24 mouse cellular contexts compared by ENCODE assay signal in genomic region chr14:97389005-97389404, GRCm38 (mm10).
"Had no signal": no experiment of that assay in that cellular context is flagged by ENCODE, and none has a peak within 500 bp of the region (broad histone marks: within the 10 kb centered on the region; RNA-seq: fewer than 3 reads in every experiment).

No protein-coding gene starts in this region.

- H3K27ac ChIP-seq: heart, embryonic 10.5 days; hindbrain, embryonic 13.5 days; hindbrain, embryonic 15.5 days; hindbrain, postnatal 0 days; kidney, embryonic 15.5 days; kidney, postnatal 0 days; limb, embryonic 13.5 days; limb, embryonic 15.5 days; liver, embryonic 12.5 days; liver, embryonic 14.5 days had no signal

- H3K9ac ChIP-seq: heart, embryonic 12.5 days; hindbrain, embryonic 13.5 days; hindbrain, embryonic 15.5 days; kidney, embryonic 15.5 days; limb, embryonic 13.5 days; limb, embryonic 15.5 days; liver, embryonic 12.5 days; liver, embryonic 14.5 days had no signal

- H3K36me3 ChIP-seq: heart, embryonic 10.5 days; heart, embryonic 12.5 days; hindbrain, embryonic 13.5 days; hindbrain, embryonic 15.5 days; kidney, embryonic 15.5 days; limb, embryonic 13.5 days; limb, embryonic 15.5 days; liver, embryonic 12.5 days had no signal

- H3K4me2 ChIP-seq: heart, embryonic 12.5 days; hindbrain, embryonic 13.5 days; hindbrain, embryonic 15.5 days; kidney, embryonic 15.5 days; limb, embryonic 13.5 days; limb, embryonic 15.5 days; liver, embryonic 12.5 days had no signal

- ATAC-seq: hindbrain, postnatal 0 days; intestine, embryonic 16.5 days; liver, embryonic 12.5 days had no signal

- H3K4me3 ChIP-seq: heart, embryonic 10.5 days; heart, embryonic 12.5 days; hindbrain, embryonic 13.5 days; hindbrain, embryonic 15.5 days; kidney, embryonic 15.5 days; limb, embryonic 13.5 days; limb, embryonic 15.5 days; liver, embryonic 12.5 days had no signal

- H3K27me3 ChIP-seq: heart, embryonic 12.5 days; hindbrain, embryonic 13.5 days; hindbrain, embryonic 15.5 days; kidney, embryonic 15.5 days; limb, embryonic 13.5 days; limb, embryonic 15.5 days; liver, embryonic 12.5 days had no signal

- H3K4me1 ChIP-seq: heart, embryonic 10.5 days; heart, embryonic 12.5 days; hindbrain, embryonic 13.5 days; hindbrain, embryonic 15.5 days; kidney, embryonic 15.5 days; limb, embryonic 13.5 days; limb, embryonic 15.5 days; liver, embryonic 12.5 days had no signal

- H3K9me3 ChIP-seq: heart, embryonic 10.5 days; heart, embryonic 12.5 days; hindbrain, embryonic 13.5 days; hindbrain, embryonic 15.5 days; kidney, embryonic 15.5 days; limb, embryonic 13.5 days; limb, embryonic 15.5 days; liver, embryonic 12.5 days had no signal

- DNase-seq: gastrocnemius, postnatal 14 days; gastrocnemius, postnatal 36 days; heart, adult 18-20 months; heart, postnatal 14 days; heart, postnatal 36 days; kidney, adult 11 months; kidney, adult 2 months; kidney, adult 9 months; kidney, postnatal 14 days; kidney, postnatal 36 days; layer of hippocampus, postnatal 36 days; left cerebral cortex, postnatal 4 days had no signal
